Mouse (Mus musculus) cerebellum, postnatal 25 days (tissue): ENCODE data around the gene Hectd3.

Source experiments
- DNase-seq, 2 experiments: peaks; one replicate each; pipeline ENCODE4 v3.0.0; 2021; ENCODE audit warnings: mixed read lengths in 2 of 2

Gene Hectd3

DNA sequence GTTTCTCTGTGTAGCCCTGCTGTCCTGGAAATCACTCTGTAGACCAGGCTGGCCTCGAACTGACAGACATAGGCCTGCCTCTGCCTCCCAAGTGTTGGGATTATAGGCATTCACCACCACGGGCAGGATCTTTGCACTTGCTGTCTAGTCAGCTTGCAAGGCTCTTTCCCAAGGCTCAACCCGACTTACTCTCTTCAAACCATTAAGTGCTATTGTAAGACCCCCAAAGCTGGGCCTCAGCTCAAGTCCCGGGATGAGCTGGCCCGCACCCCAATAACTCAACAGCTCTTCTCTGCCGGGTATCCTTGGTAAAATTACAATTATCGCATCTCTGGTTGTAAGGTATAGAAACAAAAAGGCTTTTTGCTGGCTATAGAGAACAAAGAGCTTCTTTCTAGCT, 23.2 kb downstream of the Hectd3 start:
- no peak for DNase-seq

DNA sequence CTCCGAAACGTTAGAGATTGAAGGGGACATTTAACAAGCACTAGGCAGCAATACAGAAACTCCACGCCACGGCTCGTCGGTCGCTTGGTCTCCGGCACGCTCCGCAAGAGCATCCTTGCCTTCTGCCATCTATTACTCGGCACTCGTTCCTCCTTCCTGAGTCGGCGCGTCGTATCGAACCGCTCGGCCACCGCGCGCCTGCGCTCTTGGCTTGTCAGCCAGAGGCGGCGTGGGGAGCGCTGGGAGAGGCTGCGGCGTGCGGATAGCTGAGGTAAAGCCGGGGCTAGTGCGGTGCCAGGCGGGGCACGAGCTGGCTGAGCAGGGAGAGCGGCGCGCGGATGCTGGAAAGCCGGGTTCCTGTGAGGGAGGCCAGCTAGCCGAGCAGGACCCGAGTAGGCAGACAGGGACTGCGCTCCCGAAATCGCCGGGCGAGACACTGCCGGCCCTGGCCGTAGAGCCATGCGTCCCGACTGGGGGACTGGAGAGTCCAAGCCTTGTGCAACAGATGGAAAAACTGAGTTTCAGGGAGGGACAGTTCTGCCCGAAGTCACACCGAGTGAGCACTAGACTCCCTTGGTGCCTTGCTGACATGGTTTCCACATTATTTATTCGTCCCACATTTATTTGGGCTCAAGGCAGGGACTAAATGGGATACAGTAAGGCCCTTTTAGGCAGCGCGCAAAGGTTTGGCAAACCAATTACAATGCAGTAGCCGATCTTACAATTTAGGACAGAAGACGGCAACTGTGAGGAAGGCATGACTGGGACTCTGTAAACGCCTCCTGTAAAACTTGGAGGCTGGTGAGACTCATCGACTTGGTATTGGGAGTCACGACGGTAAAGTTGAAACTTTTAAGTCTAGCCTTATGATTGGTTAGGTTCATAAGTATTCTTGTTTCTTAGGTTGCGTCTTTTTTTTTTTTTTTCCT, 24.4 kb downstream of the Hectd3 start, which contains the start of gene Eif2b3:
Gene Eif2b3 (plus strand): TSS at position 197 of the 929 bp plus-strand sequence.
- peak; percentile 93 to 95 for DNase-seq

DNA sequence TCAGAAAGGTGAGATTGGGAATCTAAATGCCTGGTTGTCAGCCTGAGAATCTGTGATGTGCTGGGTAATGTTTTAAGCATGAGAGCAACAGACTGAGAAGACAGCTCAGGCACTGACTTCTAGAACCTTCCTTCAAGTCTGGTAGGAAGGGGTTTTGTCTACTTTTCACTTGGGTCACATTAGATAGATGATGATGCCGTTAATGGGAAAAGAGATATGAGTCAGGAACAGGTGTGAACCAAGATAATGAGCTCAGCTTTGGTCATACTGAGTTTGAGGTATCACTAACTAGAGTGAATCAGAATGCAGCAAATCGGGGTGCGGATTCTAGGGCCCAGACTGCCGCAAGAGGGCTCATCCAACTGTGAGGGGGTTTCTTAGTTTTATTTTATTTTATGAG, 28.4 kb downstream of the Hectd3 start:
- DNase-seq = no peak

DNA sequence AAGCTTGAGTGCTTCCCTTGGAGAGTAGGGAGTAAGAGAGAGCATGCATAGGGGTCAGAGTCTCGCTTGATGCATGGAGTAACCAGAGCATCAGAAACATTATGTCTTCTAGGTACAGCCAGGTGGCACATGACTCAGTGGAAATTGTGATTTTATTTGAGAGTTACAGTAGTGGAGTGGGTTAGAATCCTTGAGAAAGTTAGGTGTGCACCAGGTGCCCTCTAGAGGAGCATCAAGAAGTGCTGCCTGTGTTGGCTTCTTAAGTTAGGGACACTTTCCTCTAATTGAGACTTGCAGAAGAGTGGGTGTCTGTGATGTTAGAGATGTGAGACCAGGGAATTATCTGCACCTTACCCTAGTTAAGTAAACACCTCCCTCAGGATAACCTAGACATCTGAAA, 36.0 kb downstream of the Hectd3 start:
- no peak for DNase-seq

DNA sequence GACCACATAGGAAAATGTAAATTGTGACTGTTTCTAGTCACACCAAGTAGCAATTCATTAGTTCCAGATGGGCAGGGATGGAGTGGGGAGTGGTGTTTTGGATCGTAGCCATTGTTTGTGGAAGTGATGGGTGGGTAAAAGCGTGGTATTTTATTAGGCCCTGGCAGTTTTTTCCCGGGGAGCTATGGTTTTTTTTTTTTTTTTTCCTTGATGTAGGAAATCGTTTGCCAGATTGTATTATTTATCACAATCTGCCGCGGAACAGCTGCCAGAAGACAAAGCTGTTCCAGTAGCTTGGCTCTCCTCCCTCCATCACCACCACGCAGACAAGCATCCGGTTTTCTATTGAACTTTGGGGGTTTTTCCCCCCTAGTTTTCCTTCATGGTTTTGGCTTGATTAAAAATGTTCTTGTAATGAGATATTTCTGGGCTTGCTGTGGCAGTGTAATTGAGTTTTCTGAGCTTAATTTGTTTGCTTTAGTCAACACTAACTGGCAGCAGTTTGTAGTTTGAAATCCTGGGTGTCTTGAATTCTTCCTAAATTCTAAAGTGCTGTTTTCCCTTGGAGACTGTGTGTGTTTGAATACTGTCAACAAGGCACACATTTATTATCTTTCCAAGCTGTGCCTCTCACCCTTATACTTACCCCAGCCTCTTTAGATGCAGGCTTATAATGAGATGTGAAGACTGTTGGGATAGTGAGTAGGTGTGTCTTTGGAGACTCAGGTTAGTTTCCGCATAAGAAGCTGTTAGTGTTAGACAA, 45.0 kb downstream of the Hectd3 start:
- DNase-seq = peak; percentile 34 to 55

DNA sequence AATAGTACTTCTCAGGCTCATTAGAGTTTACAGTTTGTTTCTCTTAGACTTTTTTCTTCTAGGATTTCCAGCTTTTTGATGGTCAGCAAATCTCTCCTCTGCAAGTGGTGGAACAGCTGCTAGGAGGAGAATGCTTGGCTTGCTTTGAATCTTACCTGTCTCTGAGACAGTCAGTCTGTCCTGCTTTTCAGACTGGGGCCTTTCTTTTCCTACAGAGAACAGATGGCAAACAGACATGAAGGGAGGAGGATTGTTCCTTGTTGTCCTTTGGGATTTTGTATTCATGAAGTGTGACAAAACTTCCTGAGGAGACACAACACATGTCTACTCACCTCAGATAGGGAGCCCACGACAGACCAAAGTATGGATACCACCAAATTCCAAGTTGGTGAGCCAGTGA, 45.7 kb downstream of the Hectd3 start:
- no peak for DNase-seq

DNA sequence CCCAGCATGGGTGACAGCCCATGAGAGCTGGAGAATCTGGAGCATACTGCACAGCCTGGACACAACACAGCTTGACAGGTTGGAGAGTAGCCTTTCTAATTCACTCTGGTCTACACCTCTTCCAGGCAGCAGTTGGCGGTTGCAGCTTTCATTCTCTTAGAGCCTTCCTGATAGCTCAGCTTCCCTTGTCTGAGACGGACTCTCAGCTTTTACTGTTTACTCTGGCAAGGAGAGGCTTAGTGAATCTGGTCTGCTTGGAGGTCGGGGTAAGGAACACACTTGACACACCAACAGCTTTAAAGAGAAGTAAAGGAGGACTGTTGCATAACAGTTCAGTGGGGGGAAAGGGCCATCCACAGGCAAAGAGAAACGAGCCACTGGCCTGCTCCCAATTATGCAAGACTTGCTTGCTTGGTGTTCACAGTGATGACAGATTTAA, 46.2 kb downstream of the Hectd3 start:
- DNase-seq = peak; percentile 24 to 41

DNA sequence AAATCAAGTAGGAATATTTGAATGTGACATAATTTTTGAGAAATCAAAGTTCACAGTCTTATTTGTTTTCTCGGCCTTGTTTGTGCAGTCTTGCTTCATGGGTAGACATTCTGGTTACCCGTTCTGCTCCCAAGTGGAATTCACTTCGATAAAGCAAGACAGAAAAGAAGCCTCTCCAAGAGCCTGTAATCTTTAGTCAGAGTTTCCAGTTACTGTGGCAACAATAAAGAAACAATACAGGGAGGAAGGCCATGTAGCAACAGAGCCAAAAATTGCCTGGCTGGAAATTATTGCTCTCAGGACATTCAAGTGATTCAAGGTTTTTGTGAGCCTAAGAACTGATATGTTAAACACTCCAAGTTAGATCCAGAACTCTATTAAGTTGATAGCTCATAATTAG, 53.7 kb downstream of the Hectd3 start:
- DNase-seq = no peak

DNA sequence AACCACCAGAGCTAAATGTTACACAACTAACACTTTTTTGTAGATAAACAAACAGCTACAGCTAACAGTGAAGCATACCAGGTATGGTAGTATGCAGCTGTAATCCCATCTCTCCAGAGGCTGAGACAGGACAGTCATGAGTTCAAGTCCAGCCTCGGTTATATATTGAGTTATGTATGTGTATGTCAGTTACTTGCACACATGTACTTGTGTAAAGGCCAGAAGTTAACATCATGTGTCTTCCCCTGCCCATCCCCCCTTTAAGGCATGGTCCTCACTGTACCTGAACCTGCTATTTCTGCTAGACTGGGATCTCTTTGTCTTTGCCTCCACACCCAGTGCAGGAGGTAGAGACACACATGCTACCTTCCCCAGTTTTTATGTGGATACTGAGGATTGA, 54.4 kb downstream of the Hectd3 start:
- DNase-seq = no peak

DNA sequence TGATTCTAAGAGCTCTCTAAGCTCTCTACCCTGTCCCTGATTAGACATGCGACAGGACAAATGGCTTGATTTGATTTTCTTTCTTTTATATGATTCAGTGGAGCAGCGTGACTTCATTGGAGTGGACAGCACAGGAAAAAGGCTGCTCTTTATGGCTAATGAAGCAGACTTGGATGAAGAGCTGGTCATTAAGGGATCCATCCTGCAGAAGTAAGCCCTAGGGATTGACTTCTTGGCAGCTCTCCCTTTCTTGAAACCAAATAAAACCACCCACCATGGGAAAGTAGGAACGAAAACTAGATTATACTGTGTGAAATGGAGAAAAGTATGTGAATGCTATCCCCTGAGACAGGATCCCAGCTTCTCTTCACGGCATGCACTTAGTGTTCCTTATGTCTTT, 57.5 kb downstream of the Hectd3 start:
- DNase-seq = no peak

DNA sequence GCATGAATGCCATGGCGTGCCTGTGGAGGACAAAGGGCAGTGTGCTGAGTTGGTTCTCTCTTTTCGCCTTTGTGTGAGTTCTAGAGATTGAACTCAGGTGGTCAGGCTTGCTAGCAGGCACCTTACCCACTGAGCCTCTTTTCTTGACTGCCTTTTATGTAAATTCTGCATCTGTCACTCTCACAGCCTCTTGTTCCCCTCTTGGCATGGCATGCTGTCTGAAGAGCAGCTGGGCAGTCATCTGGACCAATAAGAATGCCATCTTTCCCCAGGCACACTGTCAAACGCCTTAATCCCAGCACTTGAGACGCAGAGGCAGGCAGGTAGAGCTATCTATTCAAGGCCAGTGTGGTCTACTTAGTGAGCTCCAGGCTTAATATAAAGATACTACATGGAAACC, 58.8 kb downstream of the Hectd3 start:
- no peak for DNase-seq
